Mouse (Mus musculus) hindbrain, embryonic 11.5 days (tissue): ENCODE data around the gene Lsg1. TPM values are rescaled to one million over a fixed set of nuclear protein-coding genes. Genes with fewer than 3 reads are reported as not detected.
A peak's percentile ranks its signal among the peaks of the same experiment; 100 is the strongest.

Experiments used
- ATAC-seq: fragments of 200-750 bp; cut with Nextera tagmentation; 2 replicates; pipeline ENCODE4 v1.8.0; 2017; ENCODE audit warnings: mild to moderate bottlenecking, moderate TSS enrichment, moderate library complexity; ENCODE audit not compliant: low FRiP score
- DNase-seq: peaks from one replicate; pipeline ENCODE4 v3.0.0-alpha.2; 2015; ENCODE audit warnings: low spot score
- H3K27ac ChIP-seq: fragments of 300-500 bp; sonication (generic); 2 replicates; pipeline ENCODE4 v1.5.1; 2014; ENCODE audit warnings: mild to moderate bottlenecking, low read depth, low read length
- H3K27me3 ChIP-seq: fragments of 300-500 bp; sonication (generic); 2 replicates; pipeline ENCODE4 v1.6.1; 2014; ENCODE audit warnings: mild to moderate bottlenecking, low read length, moderate library complexity, mixed read lengths; ENCODE audit not compliant: control insufficient read depth, insufficient read depth
- H3K36me3 ChIP-seq: fragments of 300-500 bp; sonication (generic); 2 replicates; pipeline ENCODE4 v1.6.1; 2014; ENCODE audit warnings: mild to moderate bottlenecking, low read length, moderate library complexity, mixed read lengths; ENCODE audit not compliant: control insufficient read depth, insufficient read depth
- H3K4me1 ChIP-seq: fragments of 300-500 bp; sonication (generic); replicated peaks from 2 replicates; pipeline ENCODE4 v1.6.1; 2014; ENCODE audit warnings: low read length, mixed read lengths; ENCODE audit not compliant: control insufficient read depth, insufficient read depth
- H3K4me2 ChIP-seq: fragments of 300-500 bp; sonication (generic); replicated peaks from 2 replicates; pipeline ENCODE4 v1.6.1; 2014; ENCODE audit warnings: mild to moderate bottlenecking, low read depth, low read length
- H3K4me3 ChIP-seq: fragments of 300-500 bp; sonication (generic); 2 replicates; pipeline ENCODE4 v1.5.1; 2014; ENCODE audit warnings: low read depth, low read length
- H3K9ac ChIP-seq: fragments of 300-500 bp; sonication (generic); 2 replicates; pipeline ENCODE4 v1.6.1; 2014; ENCODE audit warnings: low read depth, low read length
- H3K9me3 ChIP-seq: fragments of 300-500 bp; sonication (generic); 2 replicates; pipeline ENCODE4 v1.6.1; 2016; ENCODE audit warnings: low read length; ENCODE audit not compliant: control insufficient read depth
- WGBS: fragments of 180-500 bp; shearing (Covaris S2); extraction: QIAGEN DNeasy Blood & Tissue Kit; methylation state at CpG from one replicate; pipeline ENCODE4 v1.1.7; 2014; 5-methylcytosine and 5-hydroxymethylcytosine counted together
- polyA plus RNA-seq: library from polyadenylated mRNA; unstranded; fragments of >200 nt; fragmentation: Nextera tagmentation; extraction: Ambion mirVana; gene quantifications from 2 replicates; pipeline ENCODE4 v1.2.1, GENCODE M21; 2014

Lsg1 gene
- polyA plus RNA-seq, 1 experiment from 2014 or later, result 73.4 TPM

GRCm38 (mm10) chr16:30535075-30535474, 52.3 kb downstream of the Lsg1 start:
- no peak for ATAC-seq
- Histone ChIP-seq H3K36me3 (no peaks in the 10 kb centered on the region), H3K4me1 (no peaks in the 10 kb centered on the region), H3K27ac (no peak overlapping the region), H3K9ac (no peak overlapping the region), H3K4me3 (no peak overlapping the region), H3K27me3 (no peaks in the 10 kb centered on the region), H3K9me3 (no peaks in the 10 kb centered on the region), H3K4me2 (no peak overlapping the region)
- DNase-seq, result no peak
- WGBS, result 90% methylated on average over 1 of the region's 1 CpGs

GRCm38 (mm10) chr16:30533592-30533991, 53.8 kb downstream of the Lsg1 start:
- Histone ChIP-seq H3K9ac (no peak overlapping the region), H3K4me2 (no peak overlapping the region), H3K4me3 (no peak overlapping the region), H3K36me3 (no peaks in the 10 kb centered on the region), H3K27me3 (no peaks in the 10 kb centered on the region), H3K27ac (no peak overlapping the region), H3K9me3 (no peaks in the 10 kb centered on the region), H3K4me1 (no peaks in the 10 kb centered on the region)
- WGBS, result 75% methylated on average over 4 of the region's 4 CpGs
- DNase-seq, result no peak
- no peak for ATAC-seq

- DNase-seq (no peak), ATAC-seq (no peak)
- 65% methylated on average over 1 of the region's 1 CpGs for WGBS
- Histone ChIP-seq H3K36me3 (no peaks in the 10 kb centered on the region), H3K9ac (no peak overlapping the region), H3K27ac (no peak overlapping the region), H3K4me3 (no peak overlapping the region), H3K4me1 (no peaks in the 10 kb centered on the region), H3K27me3 (no peaks in the 10 kb centered on the region), H3K9me3 (no peaks in the 10 kb centered on the region), H3K4me2 (no peak overlapping the region)
Observed at GRCm38 (mm10) chr16:30532929-30533328, 54.5 kb downstream of the Lsg1 start.

- DNase-seq (peak; percentile 74), ATAC-seq (peak; percentile 49)
- no peaks in the 10 kb centered on the region for H3K4me1 ChIP-seq
- H3K27ac ChIP-seq, result no peak overlapping the region
- no peaks in the 10 kb centered on the region for H3K36me3 ChIP-seq
- no peaks in the 10 kb centered on the region for H3K27me3 ChIP-seq
- H3K9ac ChIP-seq, result no peak overlapping the region
- WGBS, result 30% methylated on average over 20 of the region's 20 CpGs
- no peak overlapping the region for H3K4me3 ChIP-seq
- H3K9me3 ChIP-seq, result no peaks in the 10 kb centered on the region
- no peak overlapping the region for H3K4me2 ChIP-seq
Observed at GRCm38 (mm10) chr16:30531761-30532406, 55.5 kb downstream of the Lsg1 start.

GRCm38 (mm10) chr16:30530815-30531214, 56.6 kb downstream of the Lsg1 start:
- H3K4me3 ChIP-seq, result no peak overlapping the region
- H3K9ac ChIP-seq, result no peak overlapping the region
- H3K4me2 ChIP-seq, result no peak overlapping the region
- no peaks in the 10 kb centered on the region for H3K27me3 ChIP-seq
- 66% methylated on average over 4 of the region's 4 CpGs for WGBS
- DNase-seq, result peak; percentile 57
- H3K4me1 ChIP-seq, result no peaks in the 10 kb centered on the region
- no peak overlapping the region for H3K27ac ChIP-seq
- no peak for ATAC-seq
- H3K36me3 ChIP-seq, result no peaks in the 10 kb centered on the region
- H3K9me3 ChIP-seq, result no peaks in the 10 kb centered on the region

- H3K36me3 ChIP-seq, result no peaks in the 10 kb centered on the region
- ATAC-seq (no peak), DNase-seq (no peak)
- no peaks in the 10 kb centered on the region for H3K4me1 ChIP-seq
- 89% methylated on average over 8 of the region's 8 CpGs for WGBS
- H3K9me3 ChIP-seq, result no peaks in the 10 kb centered on the region
- no peak overlapping the region for H3K4me2 ChIP-seq
- no peak overlapping the region for H3K4me3 ChIP-seq
- H3K27ac ChIP-seq, result no peak overlapping the region
- no peak overlapping the region for H3K9ac ChIP-seq
- H3K27me3 ChIP-seq, result no peaks in the 10 kb centered on the region
Observed at GRCm38 (mm10) chr16:30528386-30528785, 59.0 kb downstream of the Lsg1 start.

- no peak for ATAC-seq
- Histone ChIP-seq H3K27ac (no peak overlapping the region), H3K4me3 (no peak overlapping the region), H3K4me2 (no peak overlapping the region), H3K9me3 (no peaks in the 10 kb centered on the region), H3K36me3 (no peaks in the 10 kb centered on the region), H3K4me1 (no peaks in the 10 kb centered on the region), H3K9ac (no peak overlapping the region), H3K27me3 (no peaks in the 10 kb centered on the region)
- no peak for DNase-seq
- WGBS, result 76% methylated on average over 2 of the region's 2 CpGs
Observed at GRCm38 (mm10) chr16:30527889-30528288, 59.5 kb downstream of the Lsg1 start.

- no peak for DNase-seq
- no peak overlapping the region for H3K4me3 ChIP-seq
- WGBS, result 86% methylated on average over 14 of the region's 14 CpGs
Observed at GRCm38 (mm10) chr16:30525756-30526155, 61.6 kb downstream of the Lsg1 start.

GRCm38 (mm10) chr16:30524481-30524880, 62.9 kb downstream of the Lsg1 start:
- no peak for ATAC-seq
- Histone ChIP-seq H3K9me3 (no peaks in the 10 kb centered on the region), H3K4me1 (no peaks in the 10 kb centered on the region), H3K27ac (no peak overlapping the region), H3K4me3 (no peak overlapping the region), H3K9ac (no peak overlapping the region), H3K36me3 (no peaks in the 10 kb centered on the region), H3K27me3 (no peaks in the 10 kb centered on the region), H3K4me2 (no peak overlapping the region)
- DNase-seq, result no peak
- 95% methylated on average over 6 of the region's 6 CpGs for WGBS

More at GRCm38 (mm10) chr16:30525756-30526155, 61.6 kb downstream of the Lsg1 start:
- Histone ChIP-seq H3K4me2 (no peak overlapping the region), H3K27ac (no peak overlapping the region), H3K27me3 (no peaks in the 10 kb centered on the region), H3K36me3 (no peaks in the 10 kb centered on the region), H3K9me3 (no peaks in the 10 kb centered on the region), H3K4me1 (no peaks in the 10 kb centered on the region), H3K9ac (no peak overlapping the region)
- ATAC-seq, result no peak
